Mouse (Mus musculus) megakaryocyte, embryonic 14.5 days (primary cell): ENCODE results near the gene 4933416C03Rik. TPM values are rescaled to one million over a fixed set of nuclear protein-coding genes. Genes with fewer than 3 reads are reported as not detected.

Experiments used
- H3K27me3 ChIP-seq: replicated peaks from 2 replicates; pipeline ENCODE3; 2012; ENCODE audit warnings: inconsistent platforms
- H3K36me3 ChIP-seq: replicated peaks from 2 replicates; pipeline ENCODE3; 2012; ENCODE audit warnings: low read length, inconsistent platforms, mixed read lengths
- H3K4me1 ChIP-seq: 2 replicates; pipeline ENCODE4 v1.6.1; 2012; ENCODE audit warnings: inconsistent platforms
- H3K4me3 ChIP-seq: replicated peaks from 2 replicates; pipeline ENCODE3; 2012; ENCODE audit warnings: moderate library complexity, mild to moderate bottlenecking, inconsistent platforms
- H3K9me3 ChIP-seq: 2 replicates; pipeline ENCODE4 v1.6.1; 2012; ENCODE audit warnings: inconsistent platforms
- FLI1 ChIP-seq: IDR thresholded peaks from 2 replicates; pipeline ENCODE4 v1.6.1; 2012; ENCODE audit warnings: low read length, inconsistent platforms, mixed read lengths
- GATA1 ChIP-seq: IDR thresholded peaks from 3 replicates; pipeline ENCODE4 v1.6.1; 2012; ENCODE audit warnings: mixed read lengths, low read length, inconsistent platforms, borderline replicate concordance
- polyA plus RNA-seq: library from polyadenylated mRNA; stranded (reverse); fragments of >175 nt; gene quantifications from 2 replicates; pipeline ENCODE4 v1.2.3, GENCODE M21; 2012; ENCODE audit warnings: low replicate concordance; ENCODE audit not compliant: insufficient read depth

4933416C03Rik gene
- polyA plus RNA-seq, 1 experiment, result not detected

GRCm38 (mm10) chr10:116130401-116130800 is 16.7 kb upstream of the 4933416C03Rik start:
- H3K27me3 ChIP-seq, result no peaks in the 10 kb centered on the region

GRCm38 (mm10) chr10:116125364-116125763 is 11.6 kb upstream of the 4933416C03Rik start:
- no peaks in the 10 kb centered on the region for H3K27me3 ChIP-seq
- H3K4me1 ChIP-seq, result no peaks in the 10 kb centered on the region
- no peak for TF ChIP-seq GATA1
- TF ChIP-seq FLI1, result no peak
- peaks cover 2% of the 10 kb centered on the region; the same call in 1 of the 2 replicates for H3K9me3 ChIP-seq
- no peak overlapping the region for H3K4me3 ChIP-seq
- no peaks in the 10 kb centered on the region for H3K36me3 ChIP-seq

More at GRCm38 (mm10) chr10:116130401-116130800, 16.7 kb upstream of the 4933416C03Rik start:
- H3K4me1 ChIP-seq, result no peaks in the 10 kb centered on the region
- H3K4me3 ChIP-seq, result no peak overlapping the region
- no peaks in the 10 kb centered on the region for H3K9me3 ChIP-seq
- no peaks in the 10 kb centered on the region for H3K36me3 ChIP-seq
- TF ChIP-seq GATA1 (no peak), FLI1 (no peak)

- H3K9me3 ChIP-seq, result peaks cover 3% of the 10 kb centered on the region; the same call in 1 of the 2 replicates
- no peaks in the 10 kb centered on the region for H3K36me3 ChIP-seq
- no peak for TF ChIP-seq GATA1
- TF ChIP-seq FLI1, result no peak
- H3K27me3 ChIP-seq, result no peaks in the 10 kb centered on the region
- no peak overlapping the region for H3K4me3 ChIP-seq
- H3K4me1 ChIP-seq, result no peaks in the 10 kb centered on the region
Observed at GRCm38 (mm10) chr10:116123808-116124207, 10.1 kb upstream of the 4933416C03Rik start.

- Histone ChIP-seq H3K36me3 (no peaks in the 10 kb centered on the region), H3K27me3 (no peaks in the 10 kb centered on the region), H3K9me3 (peaks cover 3% of the 10 kb centered on the region; the same call in 1 of the 2 replicates), H3K4me1 (no peaks in the 10 kb centered on the region), H3K4me3 (no peak overlapping the region)
- TF ChIP-seq GATA1 (no peak), FLI1 (no peak)
Observed at GRCm38 (mm10) chr10:116121463-116121862, 7.7 kb upstream of the 4933416C03Rik start.

- H3K36me3 ChIP-seq, result no peaks in the 10 kb centered on the region
- H3K4me3 ChIP-seq, result no peak overlapping the region
- no peaks in the 10 kb centered on the region for H3K27me3 ChIP-seq
- no peaks in the 10 kb centered on the region for H3K4me1 ChIP-seq
- TF ChIP-seq GATA1 (no peak), FLI1 (no peak)
- H3K9me3 ChIP-seq, result peaks cover 19% of the 10 kb centered on the region
Observed at GRCm38 (mm10) chr10:116117060-116117459, 3.3 kb upstream of the 4933416C03Rik start.

- Histone ChIP-seq H3K36me3 (no peaks in the 10 kb centered on the region), H3K27me3 (no peaks in the 10 kb centered on the region), H3K9me3 (peaks cover 19% of the 10 kb centered on the region), H3K4me1 (no peaks in the 10 kb centered on the region), H3K4me3 (no peak overlapping the region)
- TF ChIP-seq FLI1, result no peak
- no peak for TF ChIP-seq GATA1
Observed at GRCm38 (mm10) chr10:116115881-116116677, 2.4 kb upstream of the 4933416C03Rik start.

GRCm38 (mm10) chr10:116112868-116113267 is 849 bp downstream of the 4933416C03Rik start:
- Histone ChIP-seq H3K27me3 (no peaks in the 10 kb centered on the region), H3K4me1 (no peaks in the 10 kb centered on the region), H3K4me3 (no peak overlapping the region), H3K9me3 (peaks cover 16% of the 10 kb centered on the region), H3K36me3 (no peaks in the 10 kb centered on the region)
- TF ChIP-seq FLI1 (no peak), GATA1 (no peak)

GRCm38 (mm10) chr10:116108730-116109129 is 5.0 kb downstream of the 4933416C03Rik start:
- Histone ChIP-seq H3K36me3 (no peaks in the 10 kb centered on the region), H3K4me3 (no peak overlapping the region), H3K4me1 (no peaks in the 10 kb centered on the region), H3K9me3 (peaks cover 12% of the 10 kb centered on the region), H3K27me3 (no peaks in the 10 kb centered on the region)
- no peak for TF ChIP-seq GATA1
- TF ChIP-seq FLI1, result no peak

- TF ChIP-seq GATA1, result no peak
- no peak for TF ChIP-seq FLI1
- Histone ChIP-seq H3K4me1 (no peaks in the 10 kb centered on the region), H3K27me3 (no peaks in the 10 kb centered on the region), H3K9me3 (peaks cover 6% of the 10 kb centered on the region), H3K36me3 (no peaks in the 10 kb centered on the region), H3K4me3 (no peak overlapping the region)
Observed at GRCm38 (mm10) chr10:116108176-116108575, 5.5 kb downstream of the 4933416C03Rik start.

- Histone ChIP-seq H3K4me3 (no peak overlapping the region), H3K27me3 (no peaks in the 10 kb centered on the region), H3K9me3 (peaks cover 15% of the 10 kb centered on the region; the same call in 1 of the 2 replicates), H3K4me1 (no peaks in the 10 kb centered on the region), H3K36me3 (no peaks in the 10 kb centered on the region)
- TF ChIP-seq GATA1 (no peak), FLI1 (no peak)
Observed at GRCm38 (mm10) chr10:116098470-116098869, 15.2 kb downstream of the 4933416C03Rik start.
